Mouse (Mus musculus) large intestine, adult 2 months (tissue): ENCODE results near the gene Epor. TPM values are rescaled to one million over a fixed set of nuclear protein-coding genes. Genes with fewer than 3 reads are reported as not detected.

Source experiments
- DNase-seq: peaks from one replicate; pipeline ENCODE4 v3.0.0-alpha.2; 2012; ENCODE audit warnings: low read depth, low spot score
- WGBS: fragments of 180-500 bp; shearing (Covaris S2); methylation state at CpG from one replicate; pipeline ENCODE4 v1.1.7; 2018; 5-methylcytosine and 5-hydroxymethylcytosine counted together
- polyA plus RNA-seq: library from polyadenylated mRNA; depleted of rRNA; stranded (reverse); fragments of >200 nt; gene quantifications from 2 replicates; pipeline ENCODE4 v1.2.3, GENCODE M21; 2012

Epor gene
- polyA plus RNA-seq, 1 experiment: 1.1 TPM

- no peak for DNase-seq
These were observed 19.7 kb downstream of the Epor start for GRCm38 (mm10) chr9:21943638-21944037.

GRCm38 (mm10) chr9:21943046-21943445 is 20.3 kb downstream of the Epor start:
- DNase-seq: no peak
- WGBS: 68% methylated on average over 12 of the region's 12 CpGs

More at GRCm38 (mm10) chr9:21943638-21944037, 19.7 kb downstream of the Epor start:
- 51% methylated on average over 12 of the region's 12 CpGs for WGBS

DNA sequence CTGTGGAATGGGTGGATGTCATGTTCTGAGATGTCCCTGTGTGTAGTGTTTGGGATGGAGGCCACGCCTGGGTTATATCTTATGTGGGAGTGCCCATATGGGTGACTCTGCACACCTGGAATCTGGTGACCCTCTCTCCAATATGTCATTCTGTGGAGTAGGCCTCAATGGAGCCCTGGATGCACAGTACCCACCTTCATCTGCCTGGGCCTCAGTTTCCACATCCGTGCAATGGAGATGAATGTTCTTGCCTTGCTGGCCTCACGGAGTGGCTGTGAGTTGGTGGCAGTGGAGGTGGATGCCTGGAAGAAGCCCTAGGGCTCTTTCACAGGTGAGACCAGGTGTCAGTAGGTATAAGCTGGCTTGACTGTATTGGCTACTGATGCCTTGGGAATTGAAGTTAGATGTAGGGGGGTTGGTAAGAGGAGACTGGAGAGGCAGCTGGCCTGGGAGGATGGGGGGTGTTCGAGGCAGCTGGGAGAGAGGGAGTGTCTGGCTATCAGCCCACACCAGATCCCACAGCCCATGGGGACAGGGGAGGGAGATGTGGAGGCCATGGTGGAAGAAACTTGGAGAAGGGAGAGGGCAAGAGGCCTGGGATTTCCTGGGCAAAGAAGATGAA is 25.0 kb downstream of the Epor start:
- DNase-seq: no peak
- WGBS: 87% methylated on average over 4 of the region's 4 CpGs

DNA sequence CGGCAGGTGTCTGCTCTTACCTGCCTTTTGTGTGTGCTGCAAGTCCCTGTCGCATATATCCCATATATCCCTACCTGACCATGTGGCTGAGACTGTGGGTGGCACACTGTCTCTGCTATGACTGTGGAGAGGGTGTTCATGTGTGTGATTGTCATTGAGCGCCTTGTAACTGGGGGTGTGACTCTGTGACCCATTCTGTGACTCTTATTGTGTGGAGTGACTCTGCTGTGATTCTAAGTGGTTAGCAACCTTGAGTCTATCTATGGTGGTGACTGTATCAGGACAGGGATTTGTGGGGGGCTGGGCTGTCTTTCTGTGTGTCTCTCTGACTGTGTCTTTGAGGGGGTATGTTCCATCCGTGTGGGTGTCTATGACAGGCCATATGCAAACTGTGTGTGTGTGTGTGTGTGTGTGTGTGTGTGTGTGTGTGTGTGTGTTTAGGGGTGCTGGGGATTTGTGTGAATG is 25.6 kb downstream of the Epor start:
- DNase-seq: no peak
- WGBS: 93% methylated on average over 4 of the region's 4 CpGs

DNA sequence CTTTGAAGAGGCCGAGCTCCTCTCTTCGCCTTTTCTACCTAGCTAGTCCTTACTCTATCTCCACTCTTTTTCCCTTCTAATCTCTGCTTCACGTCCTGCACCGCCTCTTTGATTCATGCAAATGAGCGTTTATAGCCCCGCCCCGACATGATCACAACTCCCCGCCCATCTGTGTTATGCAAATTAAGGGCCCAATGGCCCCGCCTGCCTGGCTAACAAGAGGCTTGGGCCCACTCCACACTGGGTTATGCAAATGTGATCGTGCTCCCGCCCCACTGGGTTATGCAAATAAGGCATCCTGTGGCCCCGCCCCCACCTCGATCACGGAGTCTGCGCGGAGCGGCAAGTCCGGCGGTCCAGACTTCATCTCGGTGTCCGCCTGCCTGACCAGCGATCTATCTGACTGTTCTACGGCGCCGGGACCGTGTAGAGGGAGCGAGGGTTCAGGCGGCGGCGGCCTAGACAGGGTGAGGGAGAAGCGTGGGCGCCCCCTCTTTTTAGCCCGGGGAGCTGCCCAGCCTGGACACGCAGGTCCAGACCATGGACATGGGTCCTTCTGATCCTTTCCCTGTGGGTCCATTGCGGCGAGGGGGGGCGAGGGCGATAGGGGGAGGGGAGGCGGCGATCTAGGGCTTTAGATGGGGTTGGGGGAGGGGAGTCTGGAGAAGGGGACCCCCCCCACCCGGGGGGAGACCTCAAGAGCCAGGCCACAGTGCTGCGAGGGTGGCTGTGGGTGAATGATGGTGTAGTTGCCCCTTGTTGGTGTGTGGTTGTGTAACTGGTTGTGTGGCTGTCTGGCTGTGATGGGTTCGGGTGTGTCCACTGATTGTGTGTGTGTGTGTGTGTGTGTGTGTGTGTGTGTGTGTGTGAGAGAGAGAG is 26.4 kb downstream of the Epor start, which contains the start of gene Plppr2:
Plppr2 (plus strand) TSS at position 342 of the 879 bp plus-strand sequence.
- peak; percentile 71 for DNase-seq
- WGBS: 3% methylated on average over 43 of the region's 43 CpGs

DNA sequence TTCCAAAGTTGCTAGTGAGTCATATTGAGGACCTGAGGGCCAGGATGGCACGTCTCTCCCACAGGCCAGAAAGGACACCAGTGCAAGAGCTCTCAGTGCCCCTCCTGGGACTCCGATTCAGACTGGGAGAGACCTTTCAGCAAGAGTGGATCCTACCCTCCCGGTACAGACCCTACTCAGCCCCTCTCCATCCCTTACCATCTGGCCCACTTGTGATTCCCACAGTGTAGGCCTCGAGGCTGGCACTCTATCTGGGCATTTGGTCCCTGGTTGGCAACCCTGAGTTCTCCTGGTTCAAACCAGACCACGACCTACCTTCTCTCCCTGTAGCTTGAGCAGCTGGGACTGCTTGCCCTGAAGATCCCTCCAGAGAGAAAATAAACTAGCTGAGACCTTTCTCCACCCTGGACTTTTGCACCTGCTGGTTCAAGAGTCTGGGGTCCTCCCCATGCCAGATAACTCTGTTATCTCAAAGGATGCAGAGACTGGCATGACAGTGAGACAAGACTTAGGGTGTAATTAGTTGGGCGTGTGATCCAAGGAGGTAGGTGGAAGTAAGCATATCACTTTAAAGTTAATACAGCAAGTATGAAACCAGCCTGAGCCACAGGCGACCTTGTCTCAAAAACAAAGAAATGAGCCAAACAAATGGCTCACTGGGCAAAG is 27.7 kb downstream of the Epor start:
- no peak for DNase-seq
- 84% methylated on average over 7 of the region's 7 CpGs for WGBS

DNA sequence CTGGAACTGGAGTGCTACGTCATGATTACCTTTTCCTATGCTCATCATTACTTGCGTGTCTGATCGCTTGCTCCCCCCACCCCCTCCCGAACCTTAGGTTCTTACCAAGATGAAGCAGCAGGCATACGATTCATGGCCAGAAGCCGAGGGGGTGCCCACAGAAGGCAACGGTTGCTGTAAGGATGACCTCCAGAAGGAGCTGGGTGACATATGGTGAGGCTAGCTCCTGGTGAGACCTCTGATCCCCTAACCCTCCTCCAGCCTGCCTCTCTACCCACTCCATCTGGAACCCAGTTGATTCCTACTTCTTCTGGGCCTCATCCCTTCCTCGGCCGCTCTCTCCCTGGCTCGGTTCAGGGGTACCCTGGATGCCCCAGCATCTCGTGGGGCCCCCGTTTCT is 29.3 kb downstream of the Epor start:
- 93% methylated on average over 12 of the region's 12 CpGs for WGBS
- no peak for DNase-seq

DNA sequence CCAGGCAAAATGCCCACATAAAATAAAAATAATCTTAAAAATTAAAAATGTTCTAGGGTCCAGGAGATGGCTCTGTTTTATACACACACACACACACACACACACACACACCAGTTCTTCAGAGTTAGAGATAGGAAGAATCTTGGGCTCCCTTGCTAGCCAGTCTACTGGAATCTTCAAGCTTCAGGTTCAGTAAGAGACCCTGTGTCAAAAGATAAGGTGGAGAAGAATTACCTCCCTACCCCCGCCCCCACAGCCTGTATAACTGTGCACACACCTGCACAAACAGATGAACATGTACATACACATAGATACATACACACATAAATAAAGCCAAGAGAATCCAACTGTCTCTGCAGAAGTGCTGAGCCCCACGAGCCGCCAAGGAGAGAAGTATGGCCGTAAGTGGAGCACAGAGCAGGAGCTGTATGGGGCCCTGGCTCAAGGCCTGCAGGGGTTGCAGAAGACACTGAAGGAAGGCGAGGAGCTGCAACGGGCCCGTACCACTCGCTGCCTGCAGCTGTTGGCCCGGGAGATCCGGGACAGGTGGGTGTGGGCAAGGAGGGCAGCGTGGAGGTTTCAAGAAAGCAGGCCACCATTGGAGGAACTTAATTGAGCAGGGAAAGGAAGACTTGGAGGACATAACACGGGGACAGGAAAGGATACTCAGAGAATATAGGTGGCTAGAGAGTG is 30.7 kb downstream of the Epor start:
- no peak for DNase-seq
- 54% methylated on average over 12 of the region's 12 CpGs for WGBS

DNA sequence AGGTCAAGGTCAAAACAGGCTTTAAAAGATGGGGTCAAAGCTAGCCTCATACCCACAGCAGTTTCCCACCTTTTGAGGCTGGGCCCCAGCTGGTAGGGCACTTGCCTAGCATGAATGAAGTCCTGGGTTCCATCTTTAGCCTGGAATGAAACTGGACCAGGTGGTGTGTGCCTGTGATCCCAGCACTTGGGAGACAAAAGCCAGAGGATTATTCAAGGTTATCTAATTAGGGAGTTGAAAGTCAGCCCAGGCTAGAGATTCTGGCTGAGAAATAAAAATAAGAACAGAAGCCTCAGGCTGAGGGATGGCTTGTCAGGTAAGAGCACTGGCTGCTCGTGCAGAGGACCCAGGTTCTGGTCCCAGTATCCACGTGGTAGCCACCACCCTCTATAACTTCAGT is 31.3 kb downstream of the Epor start:
- no peak for DNase-seq
- WGBS: 77% methylated on average over 2 of the region's 2 CpGs

DNA sequence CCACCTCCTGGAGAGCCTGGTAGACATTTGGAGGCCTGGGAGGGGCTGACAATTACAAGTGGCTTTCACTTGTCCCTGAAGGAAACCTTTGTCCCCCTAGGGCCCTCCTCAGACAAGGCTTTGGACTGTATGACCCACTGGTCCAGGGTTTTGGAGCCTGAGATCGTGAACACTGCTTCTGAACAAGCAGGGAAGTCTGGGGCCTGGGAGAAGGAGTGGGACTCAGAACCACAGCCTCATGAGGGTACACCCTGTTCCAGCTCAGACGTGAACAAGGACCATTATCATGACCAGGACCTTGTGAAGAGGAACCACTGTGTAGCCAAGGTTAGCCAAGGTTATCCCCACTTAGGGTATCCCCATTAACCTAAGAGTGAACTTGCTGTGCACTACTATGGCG is 34.1 kb downstream of the Epor start:
- DNase-seq: no peak
- 73% methylated on average over 3 of the region's 3 CpGs for WGBS

DNA sequence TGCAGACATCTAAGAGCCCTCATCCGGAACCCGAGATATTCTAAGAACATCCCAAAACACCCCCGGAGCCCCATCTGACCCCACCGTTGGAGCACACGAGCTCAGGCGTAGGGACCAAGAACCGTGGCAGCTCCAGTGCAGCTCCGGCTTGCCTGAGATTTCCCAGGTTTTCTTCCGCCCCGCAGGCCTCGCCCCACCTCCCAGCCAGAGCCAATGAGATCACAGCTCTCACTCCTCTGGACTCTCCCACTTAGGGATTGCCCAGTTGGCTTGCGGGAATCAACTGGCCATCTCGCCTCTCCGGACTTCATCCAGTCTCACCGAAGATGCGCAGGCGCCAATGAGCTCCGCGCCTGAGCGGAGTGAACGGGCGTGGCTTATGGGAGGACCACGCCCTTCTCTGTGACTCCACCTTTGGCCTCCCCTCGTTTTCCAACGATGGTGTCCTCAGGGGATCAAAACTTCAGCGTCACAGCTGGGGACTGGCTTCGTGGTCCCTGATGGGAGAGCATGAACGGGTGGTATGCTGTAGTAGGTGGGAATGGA is 36.0 kb downstream of the Epor start, which contains the start of the genes Ccdc159 and Tmem205:
Ccdc159 (plus strand) TSS at position 264 of the 546 bp plus-strand sequence.
Tmem205 (minus strand) TSS at position 349 of the 546 bp plus-strand sequence.
- peak; percentile 97 for DNase-seq
- WGBS: 1% methylated on average over 28 of the region's 28 CpGs

DNA sequence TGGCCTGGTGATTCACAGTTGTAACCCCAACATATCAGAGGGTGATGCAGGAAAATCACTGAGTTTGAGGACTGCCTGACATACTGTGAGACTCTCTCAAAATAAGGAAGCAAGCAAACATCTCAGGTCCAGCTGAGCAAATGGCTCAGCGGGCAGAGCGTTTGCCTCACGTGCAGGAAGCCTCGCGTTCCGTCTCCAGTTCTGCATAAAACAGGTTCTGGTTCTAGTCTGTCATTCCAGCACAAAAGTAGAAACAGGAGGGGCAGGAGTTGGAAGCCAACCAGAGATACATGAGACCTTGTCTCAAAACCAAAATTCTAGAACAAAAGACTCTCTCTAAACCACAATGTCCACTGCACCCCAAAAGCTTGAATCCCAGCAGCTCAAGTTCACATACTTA is 36.5 kb downstream of the Epor start:
- 0% methylated on average over 6 of the region's 6 CpGs for WGBS
- DNase-seq: no peak

DNA sequence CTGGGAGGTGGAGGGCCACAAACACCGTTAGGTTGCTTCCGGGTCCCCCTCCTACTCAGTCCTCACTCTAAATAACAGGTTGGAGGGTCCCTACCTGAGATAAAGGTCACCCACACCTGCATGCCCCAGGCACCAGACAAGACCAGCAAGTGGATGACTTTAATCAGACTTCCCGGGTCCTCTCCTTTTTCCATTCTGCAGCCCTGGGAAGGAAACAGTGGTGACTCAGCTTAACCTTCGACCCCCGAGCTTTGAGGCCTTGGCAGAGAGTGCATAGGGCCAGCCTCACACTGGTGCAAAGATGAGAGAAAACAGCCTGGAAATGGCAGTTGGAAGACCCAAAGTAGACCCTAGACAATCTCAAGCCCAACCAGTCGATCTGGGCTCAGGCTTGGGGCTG is 37.2 kb downstream of the Epor start:
- DNase-seq: no peak
- WGBS: 47% methylated on average over 6 of the region's 6 CpGs

GRCm38 (mm10) chr9:21925506-21925905 is 37.8 kb downstream of the Epor start:
- WGBS: 85% methylated on average over 1 of the region's 1 CpGs
- DNase-seq: no peak

- DNase-seq: no peak
- WGBS: 93% methylated on average over 3 of the region's 3 CpGs
These were observed 38.3 kb downstream of the Epor start for GRCm38 (mm10) chr9:21925034-21925433.

GRCm38 (mm10) chr9:21924099-21924493 is 39.2 kb downstream of the Epor start:
- WGBS: 31% methylated on average over 6 of the region's 6 CpGs
- peak; percentile 70 for DNase-seq

GRCm38 (mm10) chr9:21923490-21924098 is 39.7 kb downstream of the Epor start:
- 16% methylated on average over 3 of the region's 3 CpGs for WGBS
- no peak for DNase-seq

- DNase-seq: no peak
- WGBS: 91% methylated on average over 4 of the region's 4 CpGs
These were observed 40.3 kb downstream of the Epor start for GRCm38 (mm10) chr9:21923036-21923435.
